Mouse (Mus musculus) olfactory bulb, adult 2 months (tissue): Measurements from ENCODE around the gene Rell1. TPM values are rescaled to one million over a fixed set of nuclear protein-coding genes. Genes with fewer than 3 reads are reported as not detected.
"Not testable (repeated sequence)": the region's sequence is repeated elsewhere in the genome, so short reads cannot be mapped to it uniquely, and the experiment has no call there.

Experiments used
- H3K27ac ChIP-seq: fragments of 200-500 bp; 2 replicates; pipeline ENCODE4 v1.5.1; 2012; ENCODE audit warnings: low read depth, low read length; ENCODE audit not compliant: insufficient read depth
- H3K4me1 ChIP-seq: fragments of 200-500 bp; 2 replicates; pipeline ENCODE4 v1.6.1; 2012; ENCODE audit warnings: low read length; ENCODE audit not compliant: control insufficient read depth, insufficient read depth
- H3K4me3 ChIP-seq: fragments of 200-500 bp; 2 replicates; pipeline ENCODE4 v1.5.1; 2012; ENCODE audit warnings: mild to moderate bottlenecking, low read depth, low read length, moderate library complexity; ENCODE audit not compliant: insufficient read depth
- CTCF ChIP-seq: fragments of 200-500 bp; IDR thresholded peaks from 2 replicates; pipeline ENCODE4 v1.5.1; 2012; ENCODE audit warnings: low read depth, mild to moderate bottlenecking, low read length, moderate library complexity; ENCODE audit not compliant: insufficient read depth
- POLR2A ChIP-seq: fragments of 200-500 bp; IDR thresholded peaks from 2 replicates; pipeline ENCODE4 v1.6.1; 2012; ENCODE audit warnings: mild to moderate bottlenecking, low read depth, low read length, moderate library complexity; ENCODE audit not compliant: insufficient read depth
- WGBS: fragments of 180-500 bp; shearing (Covaris S2); methylation state at CpG from one replicate; pipeline ENCODE4 v1.1.7; 2018; 5-methylcytosine and 5-hydroxymethylcytosine counted together
- polyA plus RNA-seq: library from polyadenylated mRNA; stranded (reverse); fragments of >200 nt; gene quantifications from 2 replicates; pipeline ENCODE4 v1.2.4, GENCODE M21; 2012; ENCODE audit warnings: low replicate concordance; ENCODE audit not compliant: missing spikeins, insufficient read depth, insufficient read length

Gene Rell1
- polyA plus RNA-seq, 1 experiment, result not detected

DNA sequence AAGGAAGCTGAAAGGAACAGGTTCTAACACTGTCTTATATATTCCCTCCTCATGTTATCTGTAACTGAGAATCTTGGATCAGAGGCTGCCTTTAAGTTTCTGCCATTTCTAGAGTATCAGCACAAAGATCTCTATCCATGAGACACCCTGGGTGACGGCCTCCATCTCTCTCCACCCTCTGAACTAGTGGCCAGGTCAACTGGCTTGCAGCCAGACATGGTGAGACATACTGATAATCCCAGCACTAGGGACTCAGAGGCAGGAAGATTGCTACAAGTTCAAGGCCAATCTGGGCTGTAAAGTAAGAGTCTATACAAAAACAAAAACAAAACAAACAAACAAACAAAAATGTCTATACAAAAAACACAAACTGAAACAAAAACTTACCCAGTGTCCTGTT lies 53.8 kb downstream of the Rell1 start:
- TF ChIP-seq POLR2A (no peak), CTCF (no peak)
- 92% methylated on average over 1 of the region's 1 CpGs for WGBS
- Histone ChIP-seq H3K27ac (no peak overlapping the region), H3K4me1 (no peaks in the 10 kb centered on the region), H3K4me3 (no peak overlapping the region)

GRCm38 (mm10) chr5:63910171-63910960 lies 58.3 kb downstream of the Rell1 start:
- Histone ChIP-seq H3K27ac (no peak overlapping the region), H3K4me3 (no peak overlapping the region), H3K4me1 (no peaks in the 10 kb centered on the region)
- no peak for TF ChIP-seq POLR2A
- WGBS, result 89% methylated on average over 10 of the region's 10 CpGs

DNA sequence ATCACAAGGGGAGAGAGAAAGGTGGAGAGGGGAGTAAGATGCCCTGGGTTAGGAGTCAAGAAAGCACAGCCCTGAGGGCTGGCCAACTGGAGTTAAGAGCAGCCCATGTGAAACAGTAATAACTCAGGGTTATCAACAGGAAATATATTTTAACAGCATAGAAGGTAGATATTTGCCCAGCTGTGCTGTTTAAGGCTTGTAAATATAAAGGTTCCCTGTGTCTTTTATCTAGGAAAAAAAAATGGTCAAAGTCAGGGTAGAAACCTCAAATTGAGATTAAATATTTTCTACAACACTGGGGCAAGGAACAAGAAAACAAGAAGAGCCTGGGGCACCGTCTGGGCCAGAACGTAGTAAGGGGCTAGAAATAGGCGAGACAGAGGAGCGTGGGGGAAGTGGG lies 61.2 kb downstream of the Rell1 start:
- no peak overlapping the region for H3K27ac ChIP-seq
- H3K4me3 ChIP-seq, result no peak overlapping the region
- TF ChIP-seq CTCF (no peak), POLR2A (no peak)
- no peaks in the 10 kb centered on the region for H3K4me1 ChIP-seq
- 73% methylated on average over 4 of the region's 4 CpGs for WGBS

GRCm38 (mm10) chr5:63906149-63907093 lies 62.3 kb downstream of the Rell1 start:
- WGBS, result 36% methylated on average over 13 of the region's 13 CpGs
- Histone ChIP-seq H3K4me3 (no peak overlapping the region), H3K4me1 (no peaks in the 10 kb centered on the region), H3K27ac (no peak overlapping the region)
- no peak for TF ChIP-seq POLR2A
- peak; percentile 70 for TF ChIP-seq CTCF

DNA sequence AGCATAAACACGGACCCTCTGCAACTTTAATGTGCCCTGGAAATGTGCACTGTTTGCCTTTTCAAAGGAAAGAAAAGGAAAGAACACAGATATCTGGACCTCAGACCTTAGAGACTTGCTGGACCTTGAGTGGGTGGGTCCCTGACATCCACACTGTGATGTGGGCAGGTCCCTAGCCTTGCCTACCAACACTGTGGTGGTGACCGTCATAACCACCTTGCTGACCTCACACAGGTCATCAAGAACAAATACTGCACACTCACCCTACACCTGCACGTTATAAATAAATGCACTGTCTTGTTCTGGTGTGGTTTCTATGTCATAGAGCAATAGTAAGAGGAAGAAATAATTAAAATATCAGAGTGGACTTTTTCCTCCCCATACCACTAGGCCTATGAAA lies 65.4 kb downstream of the Rell1 start:
- 96% methylated on average over 3 of the region's 3 CpGs for WGBS
- H3K27ac ChIP-seq, result no peak overlapping the region
- no peak overlapping the region for H3K4me3 ChIP-seq
- no peak for TF ChIP-seq CTCF
- TF ChIP-seq POLR2A, result no peak
- H3K4me1 ChIP-seq, result no peaks in the 10 kb centered on the region

DNA sequence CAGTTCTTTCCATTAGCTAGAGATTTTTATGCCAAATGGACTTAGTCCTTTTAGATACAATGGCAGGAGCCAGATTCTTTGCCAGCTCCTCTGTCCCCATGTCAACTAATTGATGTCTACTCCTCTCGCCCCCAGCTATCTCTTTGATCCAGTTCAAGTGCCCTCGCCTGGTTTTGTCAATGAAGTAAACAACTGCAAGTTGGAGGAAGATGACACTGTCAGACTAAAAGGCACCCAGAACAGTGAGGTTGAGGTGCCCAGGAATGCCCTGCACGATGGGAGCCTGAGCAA lies 70.9 kb downstream of the Rell1 start:
- H3K4me1 ChIP-seq, result no peaks in the 10 kb centered on the region
- WGBS, result 83% methylated on average over 3 of the region's 3 CpGs
- H3K27ac ChIP-seq, result no peak overlapping the region
- TF ChIP-seq POLR2A (no peak), CTCF (no peak)
- H3K4me3 ChIP-seq, result no peak overlapping the region

- not testable (repeated sequence) for H3K4me3 ChIP-seq, H3K4me1 ChIP-seq, H3K27ac ChIP-seq
- 85% methylated on average over 5 of the region's 5 CpGs for WGBS
Observed at GRCm38 (mm10) chr5:63897001-63897819, 71.5 kb downstream of the Rell1 start.

DNA sequence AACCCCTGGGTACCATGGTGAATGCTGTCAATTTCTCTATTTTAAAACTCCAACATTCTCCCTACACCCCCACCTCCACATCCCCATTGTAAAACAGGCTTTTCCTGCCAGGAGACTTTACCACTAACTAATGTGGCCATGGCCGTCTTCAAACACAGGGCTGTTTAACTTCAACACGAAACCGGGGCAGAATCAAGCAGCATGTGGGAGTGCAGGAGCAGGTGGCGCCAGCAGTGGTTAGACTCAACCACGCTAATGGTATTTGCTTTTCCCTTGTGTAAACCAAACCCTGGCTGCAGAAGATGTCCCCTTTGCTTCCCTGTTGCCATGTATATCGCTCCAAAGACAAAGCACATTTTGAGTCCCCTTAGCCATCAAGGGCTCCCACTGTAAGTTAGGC lies 76.8 kb downstream of the Rell1 start:
- H3K4me1 ChIP-seq, result no peaks in the 10 kb centered on the region
- no peak for TF ChIP-seq POLR2A
- TF ChIP-seq CTCF, result no peak
- WGBS, result 89% methylated on average over 6 of the region's 6 CpGs
- H3K27ac ChIP-seq, result no peak overlapping the region
- no peak overlapping the region for H3K4me3 ChIP-seq

- WGBS, result 84% methylated on average over 4 of the region's 4 CpGs
- Histone ChIP-seq H3K27ac (no peak overlapping the region), H3K4me3 (no peak overlapping the region), H3K4me1 (no peaks in the 10 kb centered on the region)
- TF ChIP-seq CTCF, result no peak
- TF ChIP-seq POLR2A, result no peak
Observed at GRCm38 (mm10) chr5:63891241-63891640, 77.5 kb downstream of the Rell1 start.
